Mouse (Mus musculus): ENCODE measurements around the gene Lta. TPM values are rescaled to one million over a fixed set of nuclear protein-coding genes. Genes with fewer than 3 reads are reported as not detected.

Gene Lta
- polyA plus RNA-seq (2012; rRNA removed) = 0.06 TPM in 1 of 2 replicates, not detected in the other

GRCm38 (mm10) chr17:35204494-35205379 lies at the start of gene Lta:
TSS of gene Lta (minus strand) at chr17:35205351.

GRCm38 (mm10) chr17:35241305-35242014 lies 36.3 kb upstream of the Lta start, which contains the start of gene Ddx39b:
TSS of gene Ddx39b (plus strand) at chr17:35241746.

GRCm38 (mm10) chr17:35235614-35236389 lies 30.7 kb upstream of the Lta start, which contains the start of gene Nfkbil1:
TSS of gene Nfkbil1 (minus strand) at chr17:35235792.

GRCm38 (mm10) chr17:35233114-35233980 lies 28.2 kb upstream of the Lta start, which contains the start of gene Atp6v1g2:
TSS of gene Atp6v1g2 (plus strand) at chr17:35233660.

GRCm38 (mm10) chr17:35220156-35220952 lies 15.2 kb upstream of the Lta start, which contains the start of gene Gm16181:
TSS of gene Gm16181 (plus strand) at chr17:35220834.

GRCm38 (mm10) chr17:35201787-35202186 lies 3.4 kb downstream of the Lta start, which contains the start of gene Tnf:
TSS of gene Tnf (minus strand) at chr17:35202007.

GRCm38 (mm10) chr17:35193881-35194843 lies 11.0 kb downstream of the Lta start, which contains the start of gene Ltb:
TSS of gene Ltb (plus strand) at chr17:35194439.

GRCm38 (mm10) chr17:35187959-35188610 lies 17.1 kb downstream of the Lta start, which contains the start of gene Lst1:
TSS of gene Lst1 (minus strand) at chr17:35188439.

GRCm38 (mm10) chr17:35175968-35176367 lies 29.2 kb downstream of the Lta start, which contains the start of gene Aif1:
TSS of gene Aif1 (minus strand) at chr17:35176068.

GRCm38 (mm10) chr17:35164568-35165450 lies 40.3 kb downstream of the Lta start, which contains the start of gene Prrc2a:
TSS of gene Prrc2a (minus strand) at chr17:35164897.

Other genes with a start within 250 kb of the Lta start
- gene Hspa1b, start 246.1 kb downstream of the Lta start, polyA plus RNA-seq (2012; rRNA removed) = 3.1 and 3.3 TPM in 2 replicates
- not detected in 2 replicates for gene Gm20481, start 235.4 kb downstream of the Lta start, polyA plus RNA-seq (2012; rRNA removed)
- gene Hspa1a, start 233.2 kb downstream of the Lta start, polyA plus RNA-seq (2012; rRNA removed) = 1.9 and 2.5 TPM in 2 replicates
- 0.06 and 0.07 TPM in 2 replicates for gene Hspa1l, start 232.6 kb downstream of the Lta start, polyA plus RNA-seq (2012; rRNA removed)
- 64.3 and 69.6 TPM in 2 replicates for gene Lsm2, start 223.5 kb downstream of the Lta start, polyA plus RNA-seq (2012; rRNA removed)
- 42.1 and 47.2 TPM in 2 replicates for gene Vars, start 204.4 kb downstream of the Lta start, polyA plus RNA-seq (2012; rRNA removed)
- 0.17 and 0.23 TPM in 2 replicates for gene Vwa7, start 188.8 kb downstream of the Lta start, polyA plus RNA-seq (2012; rRNA removed)
- gene Sapcd1, start 177.3 kb downstream of the Lta start, polyA plus RNA-seq (2012; rRNA removed) = 4.3 and 5.0 TPM in 2 replicates
- 7.7 and 8.5 TPM in 2 replicates for gene Msh5, start 158.6 kb downstream of the Lta start, polyA plus RNA-seq (2012; rRNA removed)
- gene Clic1, start 155.4 kb downstream of the Lta start, polyA plus RNA-seq (2012; rRNA removed) = 88.4 and 92.7 TPM in 2 replicates
- 13.9 and 14.9 TPM in 2 replicates for gene Ddah2, start 146.3 kb downstream of the Lta start, polyA plus RNA-seq (2012; rRNA removed)
- gene Ly6g6c, start 140.0 kb downstream of the Lta start, polyA plus RNA-seq (2012; rRNA removed) = 0.06 TPM in 1 of 2 replicates, not detected in the other
- gene Mpig6b, start 139.2 kb downstream of the Lta start, polyA plus RNA-seq (2012; rRNA removed) = 1.5 and 1.9 TPM in 2 replicates
- 0.28 and 0.30 TPM in 2 replicates for gene Ly6g6e, start 128.4 kb downstream of the Lta start, polyA plus RNA-seq (2012; rRNA removed)
- 0.71 and 0.79 TPM in 2 replicates for gene Ly6g6d, start 127.3 kb downstream of the Lta start, polyA plus RNA-seq (2012; rRNA removed)
- 4.7 and 4.8 TPM in 2 replicates for gene Ly6g6f, start 119.7 kb downstream of the Lta start, polyA plus RNA-seq (2012; rRNA removed)
- gene Abhd16a, start 116.1 kb downstream of the Lta start, polyA plus RNA-seq (2012; rRNA removed) = 32.1 and 32.4 TPM in 2 replicates
- not detected in 2 replicates for gene Ly6g5c, start 97.1 kb downstream of the Lta start, polyA plus RNA-seq (2012; rRNA removed)
- 0.46 and 0.64 TPM in 2 replicates for gene Ly6g5b, start 89.9 kb downstream of the Lta start, polyA plus RNA-seq (2012; rRNA removed)
- 8.0 and 8.7 TPM in 2 replicates for gene Gpank1, start 83.9 kb downstream of the Lta start, polyA plus RNA-seq (2012; rRNA removed)
- gene Csnk2b, start 83.3 kb downstream of the Lta start, polyA plus RNA-seq (2012; rRNA removed) = 84.1 and 85.2 TPM in 2 replicates
- 1.8 and 2.0 TPM in 2 replicates for gene D17H6S53E, start 79.0 kb downstream of the Lta start, polyA plus RNA-seq (2012; rRNA removed)
- gene Apom, start 73.3 kb downstream of the Lta start, polyA plus RNA-seq (2012; rRNA removed) = 464 and 524 TPM in 2 replicates
- gene Bag6, start 70.2 kb downstream of the Lta start, polyA plus RNA-seq (2012; rRNA removed) = 37.8 and 48.6 TPM in 2 replicates
- 42.6 and 57.5 TPM in 2 replicates for gene Prrc2a, start 40.5 kb downstream of the Lta start, polyA plus RNA-seq (2012; rRNA removed)
- gene Aif1, start 29.3 kb downstream of the Lta start, polyA plus RNA-seq (2012; rRNA removed) = 10.5 and 12.9 TPM in 2 replicates
- gene Lst1, start 16.9 kb downstream of the Lta start, polyA plus RNA-seq (2012; rRNA removed) = 69.9 and 71.0 TPM in 2 replicates
- gene Ltb, start 10.9 kb downstream of the Lta start, polyA plus RNA-seq (2012; rRNA removed) = 5.2 and 5.9 TPM in 2 replicates
- 1.4 TPM in 2 replicates for gene Tnf, start 3.3 kb downstream of the Lta start, polyA plus RNA-seq (2012; rRNA removed)
- gene Gm16181, start 15.5 kb upstream of the Lta start, polyA plus RNA-seq (2012; rRNA removed) = 0.08 and 0.26 TPM in 2 replicates
- gene Atp6v1g2, start 28.3 kb upstream of the Lta start, polyA plus RNA-seq (2012; rRNA removed) = 2.0 and 2.3 TPM in 2 replicates
- 5.1 and 5.4 TPM in 2 replicates for gene Nfkbil1, start 30.4 kb upstream of the Lta start, polyA plus RNA-seq (2012; rRNA removed)
- gene Ddx39b, start 36.4 kb upstream of the Lta start, polyA plus RNA-seq (2012; rRNA removed) = 170 and 199 TPM in 2 replicates
- 108 and 132 TPM in 2 replicates for gene H2-D1, start 57.4 kb upstream of the Lta start, polyA plus RNA-seq (2012; rRNA removed)
- gene H2-Q1, start 115.1 kb upstream of the Lta start, polyA plus RNA-seq (2012; rRNA removed) = 0.06 TPM in 2 replicates
- gene H2-Q2, start 136.9 kb upstream of the Lta start, polyA plus RNA-seq (2012; rRNA removed) = 2.3 and 3.8 TPM in 2 replicates
- 18.2 and 23.7 TPM in 2 replicates for gene H2-Q4, start 174.3 kb upstream of the Lta start, polyA plus RNA-seq (2012; rRNA removed)
- gene H2-Q6, start 219.5 kb upstream of the Lta start, polyA plus RNA-seq (2012; rRNA removed) = 10.0 and 14.3 TPM in 2 replicates
- 10.8 and 12.6 TPM in 2 replicates for gene H2-Q7, start 233.8 kb upstream of the Lta start, polyA plus RNA-seq (2012; rRNA removed)